Mouse (Mus musculus): ENCODE results near the gene Hes7.
A peak's percentile ranks its signal among the peaks of the same experiment; 100 is the strongest.

GRCm38 (mm10) chr11:69124498-69124847 is 4.3 kb downstream of the Hes7 start:
- no peak for TF ChIP-seq CTCF (IDR thresholded peaks at IDR 0.05; ENCODE audit: low read depth)
- peak; percentile 12 for TF ChIP-seq EP300 (optimal IDR thresholded peaks at IDR 0.05)

All from stomach, postnatal 0 days (tissue).